Mouse (Mus musculus): ENCODE data around the gene Rpl9-ps6.

The Rpl9-ps6 gene

GRCm38 (mm10) chr19:32466478-32466877, at the start of gene Rpl9-ps6:
Gene Rpl9-ps6 (minus strand): TSS chr19:32466578.
- in situ Hi-C loops (cut with MboI; ENCODE audit: unreplicated experiment in 2 of 2): loop anchor here in 1 of 2 experiments (25.0 kb wide), 1 partner anchor 1629 kb away; no protein-coding TSS in a partner anchor

- in situ Hi-C loops (cut with MboI; ENCODE audit: unreplicated experiment in 2 of 2): loop anchor here in 1 of 2 experiments (25.0 kb wide), 1 partner anchor 850 kb away; no protein-coding TSS in a partner anchor
These were observed 46.1 kb upstream of the Rpl9-ps6 start for GRCm38 (mm10) chr19:32512518-32512917.

GRCm38 (mm10) chr19:32510962-32511361, 44.6 kb upstream of the Rpl9-ps6 start:
- in situ Hi-C loops (cut with MboI; ENCODE audit: unreplicated experiment in 2 of 2): loop anchor here in 1 of 2 experiments (25.0 kb wide), 1 partner anchor 851 kb away; no protein-coding TSS in a partner anchor

GRCm38 (mm10) chr19:32510267-32510666, 43.9 kb upstream of the Rpl9-ps6 start:
- in situ Hi-C loops (cut with MboI; ENCODE audit: unreplicated experiment in 2 of 2): loop anchor here in 1 of 2 experiments (25.0 kb wide), 1 partner anchor 852 kb away; no protein-coding TSS in a partner anchor

GRCm38 (mm10) chr19:32507526-32507925, 41.1 kb upstream of the Rpl9-ps6 start:
- in situ Hi-C loops (cut with MboI; ENCODE audit: unreplicated experiment in 2 of 2): loop anchor here (5.0 to 25.0 kb wide), 4 partner anchors 180 to 857 kb away; no protein-coding TSS in a partner anchor

GRCm38 (mm10) chr19:32507100-32507499, 40.7 kb upstream of the Rpl9-ps6 start:
- in situ Hi-C loops (cut with MboI; ENCODE audit: unreplicated experiment in 2 of 2): loop anchor here (5.0 to 25.0 kb wide), 4 partner anchors 180 to 858 kb away; no protein-coding TSS in a partner anchor

- in situ Hi-C loops (cut with MboI; ENCODE audit: unreplicated experiment in 2 of 2): loop anchor here (5.0 to 25.0 kb wide), 4 partner anchors 181 to 858 kb away; no protein-coding TSS in a partner anchor
These were observed 40.1 kb upstream of the Rpl9-ps6 start for GRCm38 (mm10) chr19:32506514-32506913.

GRCm38 (mm10) chr19:32506081-32506480, 39.7 kb upstream of the Rpl9-ps6 start:
- in situ Hi-C loops (cut with MboI; ENCODE audit: unreplicated experiment in 2 of 2): loop anchor here (5.0 to 25.0 kb wide), 4 partner anchors 181 to 859 kb away; no protein-coding TSS in a partner anchor

GRCm38 (mm10) chr19:32501414-32501813, 35.0 kb upstream of the Rpl9-ps6 start:
- in situ Hi-C loops (cut with MboI; ENCODE audit: unreplicated experiment in 2 of 2): loop anchor here (5.0 to 25.0 kb wide), 4 partner anchors 191 to 863 kb away; no protein-coding TSS in a partner anchor

- in situ Hi-C loops (cut with MboI; ENCODE audit: unreplicated experiment in 2 of 2): loop anchor here in 1 of 2 experiments (25.0 kb wide), 1 partner anchor 439 kb away; no protein-coding TSS in a partner anchor
These were observed 31.6 kb upstream of the Rpl9-ps6 start for GRCm38 (mm10) chr19:32498002-32498401.

GRCm38 (mm10) chr19:32497411-32497810, 31.0 kb upstream of the Rpl9-ps6 start:
- in situ Hi-C loops (cut with MboI; ENCODE audit: unreplicated experiment in 2 of 2): loop anchor here in 1 of 2 experiments (25.0 kb wide), 1 partner anchor 440 kb away; no protein-coding TSS in a partner anchor

GRCm38 (mm10) chr19:32495034-32495433, 28.7 kb upstream of the Rpl9-ps6 start:
- in situ Hi-C loops (cut with MboI; ENCODE audit: unreplicated experiment in 2 of 2): loop anchor here in 1 of 2 experiments (25.0 kb wide), 1 partner anchor 442 kb away; no protein-coding TSS in a partner anchor

- in situ Hi-C loops (cut with MboI; ENCODE audit: unreplicated experiment in 2 of 2): loop anchor here in 1 of 2 experiments (25.0 kb wide), 1 partner anchor 443 kb away; no protein-coding TSS in a partner anchor
These were observed 28.2 kb upstream of the Rpl9-ps6 start for GRCm38 (mm10) chr19:32494611-32495010.

GRCm38 (mm10) chr19:32493471-32493870, 27.1 kb upstream of the Rpl9-ps6 start:
- in situ Hi-C loops (cut with MboI; ENCODE audit: unreplicated experiment in 2 of 2): loop anchor here in 1 of 2 experiments (25.0 kb wide), 1 partner anchor 444 kb away; no protein-coding TSS in a partner anchor

GRCm38 (mm10) chr19:32492981-32493380, 26.6 kb upstream of the Rpl9-ps6 start:
- in situ Hi-C loops (cut with MboI; ENCODE audit: unreplicated experiment in 2 of 2): loop anchor here in 1 of 2 experiments (25.0 kb wide), 1 partner anchor 444 kb away; no protein-coding TSS in a partner anchor

- in situ Hi-C loops (cut with MboI; ENCODE audit: unreplicated experiment in 2 of 2): loop anchor here in 1 of 2 experiments (25.0 kb wide), 1 partner anchor 445 kb away; no protein-coding TSS in a partner anchor
These were observed 26.0 kb upstream of the Rpl9-ps6 start for GRCm38 (mm10) chr19:32492339-32492738.

- in situ Hi-C loops (cut with MboI; ENCODE audit: unreplicated experiment in 2 of 2): loop anchor here in 1 of 2 experiments (25.0 kb wide), 1 partner anchor 446 kb away; no protein-coding TSS in a partner anchor
These were observed 24.6 kb upstream of the Rpl9-ps6 start for GRCm38 (mm10) chr19:32490976-32491375.

- in situ Hi-C loops (cut with MboI; ENCODE audit: unreplicated experiment in 2 of 2): loop anchor here in 1 of 2 experiments (25.0 kb wide), 1 partner anchor 448 kb away; no protein-coding TSS in a partner anchor
These were observed 23.0 kb upstream of the Rpl9-ps6 start for GRCm38 (mm10) chr19:32489166-32489895.

GRCm38 (mm10) chr19:32487595-32488255, 21.3 kb upstream of the Rpl9-ps6 start:
- in situ Hi-C loops (cut with MboI; ENCODE audit: unreplicated experiment in 2 of 2): loop anchor here in 1 of 2 experiments (25.0 kb wide), 1 partner anchor 450 kb away; no protein-coding TSS in a partner anchor

Data from v-Abl transformed pro-B cells (cell line).